Mouse (Mus musculus) common myeloid progenitor, adult 5-6 weeks (primary cell): Measurements from ENCODE around the gene Adgra3. TPM values are rescaled to one million over a fixed set of nuclear protein-coding genes. Genes with fewer than 3 reads are reported as not detected.

Source experiments
- ATAC-seq: replicated peaks from 2 replicates; pipeline ENCODE4 v1.8.0; 2016; ENCODE audit warnings: low read depth, mild to moderate bottlenecking, moderate TSS enrichment, inconsistent platforms; ENCODE audit not compliant: poor library complexity, severe bottlenecking
- total RNA-seq: library from RNA; stranded (forward); fragments of 200-1000, 187-1606 nt; gene quantifications from 2 replicates; pipeline ENCODE4 v1.2.3, GENCODE M21; 2017

Adgra3 gene
- 9.1 and 9.8 TPM in 2 replicates for total RNA-seq

- peak; percentile 93 for ATAC-seq
Measured at GRCm38 (mm10) chr5:50058421-50059286, at the start of gene Adgra3. Adgra3 (minus strand) TSS chr5:50059006.

- no peak for ATAC-seq
Measured at GRCm38 (mm10) chr5:50083441-50083840, 24.6 kb upstream of the Adgra3 start.

GRCm38 (mm10) chr5:50074245-50074644, 15.4 kb upstream of the Adgra3 start:
- ATAC-seq, result no peak

DNA sequence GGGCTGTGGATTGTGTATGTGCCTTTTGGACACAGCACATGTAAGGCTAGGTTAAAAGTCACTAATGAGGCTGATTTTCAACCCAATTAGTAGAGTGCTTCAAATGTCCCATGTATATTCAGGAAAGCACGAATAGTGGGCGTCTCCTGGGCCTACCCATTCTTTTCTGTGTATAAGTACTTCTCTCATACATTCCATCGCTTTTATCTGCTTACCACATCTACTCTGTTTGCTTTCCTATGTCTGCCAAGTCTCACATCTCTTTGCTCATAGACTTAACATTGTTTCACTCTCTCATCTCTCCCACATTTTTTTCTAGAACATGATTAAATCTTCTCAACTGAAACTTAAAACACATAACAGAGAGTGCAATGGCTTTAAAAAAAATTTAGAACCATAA, 5.4 kb upstream of the Adgra3 start:
- ATAC-seq, result no peak

GRCm38 (mm10) chr5:50059586-50059985, 780 bp upstream of the Adgra3 start:
- ATAC-seq, result no peak

- ATAC-seq, result peak; percentile 31
Measured at GRCm38 (mm10) chr5:50057612-50058420, 990 bp downstream of the Adgra3 start.

- ATAC-seq, result no peak
Measured at GRCm38 (mm10) chr5:50052456-50052855, 6.3 kb downstream of the Adgra3 start.

DNA sequence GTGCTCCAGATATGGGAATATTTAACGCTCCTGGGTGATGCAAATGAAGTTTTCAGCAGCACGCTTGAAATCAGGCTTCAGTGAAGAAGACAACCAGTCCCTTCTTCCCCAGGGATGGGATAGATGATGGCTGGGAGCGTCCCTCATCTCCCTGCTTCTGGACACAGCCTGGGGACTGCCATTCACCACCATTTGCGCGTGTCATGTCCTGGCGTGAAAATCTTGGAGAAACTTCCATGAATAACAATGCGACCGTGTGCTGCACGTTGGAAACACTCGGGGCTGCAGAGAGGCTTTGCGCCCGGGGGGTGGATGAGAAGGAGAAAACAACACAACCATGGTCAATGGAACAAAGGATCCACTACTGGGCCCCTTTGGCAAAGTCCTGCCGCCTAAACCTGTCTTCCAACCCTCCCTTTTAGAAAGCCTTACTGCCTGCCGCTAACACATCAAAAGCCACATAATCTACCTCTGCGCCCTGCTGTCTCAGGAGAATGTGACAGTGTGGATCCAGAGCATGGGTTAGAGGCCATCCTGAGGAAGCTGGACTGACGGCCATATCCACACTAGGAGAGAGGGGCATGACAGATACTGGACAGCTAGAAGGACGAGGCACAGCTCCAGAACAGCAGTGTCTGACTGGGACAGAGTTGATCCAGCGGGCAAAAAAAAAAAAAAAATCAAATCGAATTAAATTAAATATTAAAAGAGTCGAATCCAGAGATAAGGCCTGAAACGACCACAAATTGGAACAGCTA, 8.0 kb downstream of the Adgra3 start:
- no peak for ATAC-seq

DNA sequence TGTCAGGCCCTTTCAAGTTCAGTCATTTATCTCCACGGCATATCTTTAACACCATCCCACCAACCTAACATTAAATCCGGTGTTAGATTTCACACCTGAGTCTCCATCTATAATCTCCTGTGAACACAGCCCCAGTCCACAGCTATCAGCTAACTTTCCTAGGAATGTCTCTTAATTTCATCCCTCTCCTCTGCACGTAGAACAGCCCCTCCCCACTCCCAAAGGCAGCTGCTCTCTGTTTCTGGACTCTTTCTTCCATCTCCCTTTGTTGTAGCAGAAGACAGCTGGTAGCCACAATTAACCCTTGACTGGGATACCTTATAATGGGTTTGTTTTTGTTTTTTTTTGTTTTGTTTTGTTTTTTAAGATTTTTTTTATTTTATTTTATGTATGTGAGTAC, 8.8 kb downstream of the Adgra3 start:
- no peak for ATAC-seq

- no peak for ATAC-seq
Measured at GRCm38 (mm10) chr5:50049506-50049905, 9.3 kb downstream of the Adgra3 start.

DNA sequence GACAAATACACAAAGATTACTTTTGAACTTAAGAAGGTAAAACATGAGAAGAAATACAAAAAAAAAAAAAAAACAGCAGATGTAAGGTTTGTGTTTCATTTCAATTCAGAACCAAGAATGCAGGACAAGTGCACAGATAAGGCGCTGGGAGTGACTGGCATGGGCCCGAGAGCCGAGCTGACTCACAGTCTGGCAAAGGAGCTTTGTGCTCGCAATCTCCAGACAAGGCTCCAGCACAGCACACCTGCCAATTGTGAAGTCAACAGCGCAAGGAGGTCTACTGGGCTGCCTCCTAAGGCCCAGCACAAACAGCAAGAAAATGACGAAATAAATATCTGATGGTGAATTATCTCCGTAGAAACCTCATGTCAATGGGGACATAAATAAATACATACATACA, 9.8 kb downstream of the Adgra3 start:
- ATAC-seq, result no peak

DNA sequence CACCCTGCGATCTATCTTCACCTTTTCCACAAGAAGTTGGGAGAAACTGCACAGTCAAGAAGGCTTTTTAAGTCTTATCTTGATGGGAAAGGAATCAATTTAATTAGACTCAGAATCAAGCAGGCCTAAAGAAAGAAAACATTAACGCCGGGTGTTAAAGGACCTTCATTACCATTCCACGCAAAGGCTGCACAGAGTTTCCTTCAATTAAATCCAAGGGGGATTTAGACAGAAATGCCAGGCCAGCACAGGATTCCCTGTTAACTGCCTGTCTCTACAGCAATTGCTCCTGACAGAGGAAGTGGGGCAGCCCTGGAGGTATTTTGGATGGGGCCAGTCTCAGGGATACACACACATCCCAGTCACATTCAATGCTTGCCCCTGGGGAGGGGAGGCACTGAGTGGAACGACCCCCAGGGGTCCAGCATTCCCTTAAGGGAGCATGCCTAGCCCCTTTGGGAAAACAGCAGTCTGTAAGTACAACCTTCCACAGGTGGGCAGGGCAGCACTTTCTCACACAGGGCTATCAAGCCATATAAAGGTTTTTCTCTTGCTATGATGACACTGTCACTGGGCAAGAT, 10.4 kb downstream of the Adgra3 start:
- no peak for ATAC-seq

GRCm38 (mm10) chr5:50045180-50045579, 13.6 kb downstream of the Adgra3 start:
- no peak for ATAC-seq

DNA sequence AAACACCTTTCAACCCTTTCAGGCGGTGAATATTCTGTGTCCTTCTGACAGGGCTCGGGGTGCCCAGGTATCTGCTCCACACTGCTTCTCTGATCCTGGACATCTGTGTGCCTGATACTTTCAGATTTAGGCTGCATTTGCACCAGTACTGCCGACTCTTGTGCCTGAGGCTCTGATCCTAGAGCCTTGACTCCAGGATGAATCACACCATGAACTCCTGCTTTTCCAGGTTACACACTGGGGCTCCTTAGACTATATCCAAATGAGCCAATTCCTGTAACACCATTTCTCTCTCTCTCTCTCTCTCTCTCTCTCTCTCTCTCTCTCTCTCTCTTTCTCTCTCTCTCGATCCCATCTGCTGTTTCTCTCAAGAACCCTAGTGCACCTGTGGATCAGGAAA, 15.1 kb downstream of the Adgra3 start:
- no peak for ATAC-seq

DNA sequence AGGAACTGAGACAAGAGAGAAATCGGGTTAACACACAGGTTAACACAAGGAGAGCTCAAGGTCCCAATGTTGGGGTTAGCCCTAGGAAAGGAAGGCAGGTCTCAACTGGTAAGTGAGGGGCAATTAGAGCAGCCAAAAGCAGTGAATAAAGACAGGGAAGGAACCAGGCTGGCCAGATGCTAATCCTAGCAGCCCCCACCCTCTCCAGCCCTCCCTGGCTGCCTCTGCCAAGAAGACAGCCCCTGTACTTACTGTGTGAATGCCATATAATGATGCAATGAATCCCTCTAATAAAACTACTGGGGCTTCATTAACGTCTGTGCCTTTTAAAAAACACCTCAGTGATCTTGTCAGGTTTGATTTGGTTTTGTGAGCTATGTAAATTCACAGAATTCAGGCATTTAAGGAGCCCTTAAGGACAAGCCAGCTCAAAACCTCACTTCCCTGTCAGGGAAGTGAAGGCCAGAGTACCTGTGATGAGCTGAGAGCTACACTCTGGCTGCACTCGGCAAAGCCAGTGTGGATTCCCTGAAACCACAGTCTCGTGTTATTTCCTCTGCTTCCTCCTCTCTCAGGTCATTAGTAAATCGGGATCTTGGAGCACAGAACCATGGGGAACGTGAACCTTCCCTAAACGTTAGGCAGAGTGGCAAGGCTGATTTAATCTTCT, 16.4 kb downstream of the Adgra3 start:
- ATAC-seq, result no peak

DNA sequence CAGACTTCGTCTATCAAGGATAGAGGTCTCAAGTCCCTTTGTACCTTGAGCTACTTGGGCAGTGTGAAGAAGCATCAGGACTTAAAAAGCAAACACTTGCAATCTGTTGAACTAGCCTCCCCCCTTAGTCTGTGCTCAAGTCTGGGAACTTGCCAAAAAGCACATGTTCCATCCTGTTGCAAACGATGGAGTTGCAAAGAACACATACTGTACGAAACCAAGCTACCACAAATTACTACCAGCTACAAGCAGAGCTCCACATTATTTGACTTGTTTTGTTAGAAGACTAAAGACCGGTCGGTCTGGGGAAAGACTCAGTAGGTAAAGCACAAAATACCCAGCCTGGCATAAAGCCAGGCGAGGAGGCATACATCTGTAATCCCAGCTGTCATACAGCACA, 19.3 kb downstream of the Adgra3 start:
- no peak for ATAC-seq

DNA sequence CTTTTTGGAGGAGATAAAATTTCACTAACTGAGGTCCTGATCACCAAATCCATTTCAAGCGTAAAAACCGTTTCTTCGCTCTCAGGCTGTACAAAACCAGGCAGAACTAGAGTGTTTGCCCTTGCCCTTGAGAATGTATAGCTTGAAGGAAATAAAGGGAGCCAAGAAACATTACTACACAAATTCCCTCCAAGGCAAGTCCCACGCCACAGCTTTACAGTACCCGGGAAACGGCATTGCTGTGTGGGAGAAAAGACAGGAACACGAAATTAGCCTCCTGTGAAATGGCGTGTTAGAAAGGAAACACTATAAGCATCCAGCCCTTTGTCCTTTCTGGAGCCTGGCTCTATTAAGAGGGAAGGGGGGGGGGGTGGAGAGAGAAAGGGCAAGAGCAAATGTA, 21.1 kb downstream of the Adgra3 start:
- no peak for ATAC-seq

DNA sequence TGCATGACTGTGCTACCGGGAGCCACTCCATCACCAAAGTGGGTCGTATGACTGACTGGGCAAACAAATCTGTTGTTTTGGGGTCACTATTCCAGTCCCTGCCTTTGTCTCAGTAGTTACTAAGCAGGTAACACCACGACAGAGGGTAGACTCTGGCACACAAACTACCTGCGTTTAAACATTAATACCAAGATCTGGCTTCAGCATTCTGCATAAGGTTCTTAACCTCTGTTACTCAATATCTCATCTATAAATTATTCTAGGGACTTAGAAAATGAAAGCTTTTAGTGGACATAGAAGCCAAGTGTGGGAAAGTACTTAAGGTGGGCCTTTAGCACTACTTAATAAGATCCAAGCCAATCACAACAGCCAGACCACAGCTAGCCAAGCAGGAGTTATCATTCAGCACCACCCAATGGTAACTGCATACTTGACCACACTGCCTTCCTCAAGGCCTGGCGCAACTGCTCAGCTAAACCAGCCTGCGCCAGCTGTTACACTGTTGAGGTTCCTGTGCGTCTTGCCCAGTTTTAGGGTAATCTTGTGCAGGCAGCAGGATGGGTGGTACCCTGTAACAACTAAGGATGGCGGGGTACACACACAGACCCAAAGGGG, 23.8 kb downstream of the Adgra3 start:
- ATAC-seq, result no peak

DNA sequence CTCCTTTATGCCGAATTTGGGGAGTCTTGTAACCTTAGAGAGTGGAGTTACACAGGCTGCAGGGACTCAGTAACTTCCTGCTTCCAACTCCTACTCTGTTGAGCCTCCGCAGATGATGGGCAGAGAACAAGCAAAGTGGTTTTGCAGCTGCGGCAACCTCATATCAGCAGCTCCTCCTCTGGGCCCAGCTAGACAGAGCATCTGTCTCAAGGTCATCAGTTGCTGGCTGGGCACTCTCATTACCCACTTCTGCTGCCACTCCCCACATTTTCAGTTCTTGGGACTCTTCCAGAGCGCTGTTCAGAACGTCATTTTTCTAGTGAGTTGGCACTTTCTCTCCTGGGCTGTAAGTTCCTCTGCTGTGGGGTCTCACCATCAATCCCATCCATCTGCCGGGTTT, 24.6 kb downstream of the Adgra3 start:
- ATAC-seq, result peak; percentile 83
